ENCODE assay signal across 20 mouse cellular contexts in the genomic region with DNA sequence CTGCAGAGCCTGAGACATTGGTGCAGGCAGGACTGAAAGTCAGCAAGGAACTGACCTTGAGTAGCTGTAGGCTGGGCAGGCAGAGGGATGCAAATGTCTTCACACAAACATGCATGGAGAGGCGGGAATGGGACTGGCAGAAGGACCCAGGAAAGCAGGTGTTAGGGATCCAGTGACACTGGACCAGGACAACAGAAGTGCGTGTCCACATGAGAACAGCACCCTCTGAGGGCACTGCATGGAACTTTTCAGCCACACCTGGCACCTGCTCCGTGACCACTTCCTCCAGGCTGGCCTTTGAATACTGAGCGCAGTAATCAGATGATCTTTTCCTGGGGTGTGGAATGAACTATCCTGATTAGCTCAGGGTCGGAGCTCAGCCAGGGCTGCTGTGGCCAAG.
DNase-seq lines count a peak whose midpoint lies in the region; ATAC-seq and TF ChIP-seq lines count a peak whose summit lies in the region.
"Had no signal": no experiment of that assay in that cellular context is flagged by ENCODE, and none has a peak within 500 bp of the region (broad histone marks: within the 10 kb centered on the region; RNA-seq: fewer than 3 reads in every experiment).

No protein-coding gene starts in this region.

- TF ChIP-seq CTCF in forebrain, postnatal 0 days (IDR thresholded peaks at IDR 0.05; ENCODE audit: low read depth): 0 out of 2 replicates have a peak, but pooled peaks have one; percentile 10
- peak; percentile 43; the same call in 1 of the 2 replicates for TF ChIP-seq CTCF in kidney, adult 2 months (conservative IDR thresholded peaks at IDR 0.05; ENCODE audit: insufficient read depth, insufficient read length, low read depth, low read length)
- peak; percentile 33 for TF ChIP-seq CTCF in liver, postnatal 0 days (IDR thresholded peaks at IDR 0.05; ENCODE audit: low read depth)
- peak; percentile 51 for TF ChIP-seq CTCF in intestine, postnatal 0 days (IDR thresholded peaks at IDR 0.05; ENCODE audit: low read depth)
- no peak for TF ChIP-seq CTCF in thymus, adult 2 months (IDR thresholded peaks at IDR 0.05; ENCODE audit: borderline replicate concordance, control insufficient read depth, extremely low read depth, insufficient read depth, low read length, poor library complexity)

- ATAC-seq in forebrain, postnatal 0 days: no peak
- ATAC-seq in forebrain, embryonic 11.5 days (replicated peaks; ENCODE audit: low FRiP score): no peak
- no peak for ATAC-seq in liver, postnatal 0 days
- ATAC-seq in liver, embryonic 12.5 days: no peak
- ATAC-seq in intestine, postnatal 0 days: no peak
- ATAC-seq: forebrain, embryonic 13.5 days had no signal

- no peaks in the 10 kb centered on the region for H3K36me3 ChIP-seq in forebrain, postnatal 0 days (ENCODE audit: insufficient read depth)
- no peaks in the 10 kb centered on the region for H3K36me3 ChIP-seq in forebrain, embryonic 11.5 days (ENCODE audit: control insufficient read depth, insufficient read depth, low read length)
- H3K36me3 ChIP-seq in kidney, adult 2 months (ENCODE audit: control insufficient read depth, insufficient read depth, low read length): no peaks in the 10 kb centered on the region
- H3K36me3 ChIP-seq in liver, postnatal 0 days (replicated peaks; ENCODE audit: insufficient read depth, low read length): no peaks in the 10 kb centered on the region
- no peaks in the 10 kb centered on the region for H3K36me3 ChIP-seq in liver, embryonic 12.5 days
- no peaks in the 10 kb centered on the region for H3K36me3 ChIP-seq in intestine, postnatal 0 days (ENCODE audit: control insufficient read depth, insufficient read depth)
- no peaks in the 10 kb centered on the region for H3K36me3 ChIP-seq in thymus, adult 2 months (ENCODE audit: control insufficient read depth, insufficient read depth, low read length)
- H3K36me3 ChIP-seq: embryonic facial prominence, embryonic 12.5 days; heart, embryonic 13.5 days; hindbrain, embryonic 13.5 days had no signal

- no peak for TF ChIP-seq POLR2A in kidney, adult 2 months (IDR thresholded peaks at IDR 0.05; ENCODE audit: low read depth, low read length)
- TF ChIP-seq POLR2A in thymus, adult 2 months (IDR thresholded peaks at IDR 0.05; ENCODE audit: control insufficient read depth, extremely low read depth, insufficient read depth, low read length, poor library complexity): no peak

- no peak overlapping the region for H3K27ac ChIP-seq in forebrain, postnatal 0 days (ENCODE audit: low read depth, low read length)
- H3K27ac ChIP-seq in forebrain, embryonic 11.5 days (ENCODE audit: low read depth, low read length): no peak overlapping the region
- no peak overlapping the region for H3K27ac ChIP-seq in kidney, adult 2 months (ENCODE audit: insufficient read depth, low read depth, low read length)
- no peak overlapping the region for H3K27ac ChIP-seq in liver, postnatal 0 days (ENCODE audit: low read depth)
- no peak overlapping the region for H3K27ac ChIP-seq in liver, embryonic 12.5 days
- H3K27ac ChIP-seq in intestine, postnatal 0 days (ENCODE audit: low read depth, low read length): no peak overlapping the region
- H3K27ac ChIP-seq in thymus, adult 2 months (ENCODE audit: control insufficient read depth, insufficient read depth, low read length): no peak overlapping the region
- H3K27ac ChIP-seq: embryonic facial prominence, embryonic 12.5 days; forebrain, embryonic 13.5 days; gastrocnemius, adult 2 months; heart, embryonic 13.5 days; hindbrain, embryonic 13.5 days had no signal

- no peak overlapping the region for H3K9ac ChIP-seq in forebrain, postnatal 0 days
- no peak overlapping the region for H3K9ac ChIP-seq in forebrain, embryonic 11.5 days (ENCODE audit: low read length)
- H3K9ac ChIP-seq in liver, postnatal 0 days (replicated peaks): no peak overlapping the region
- H3K9ac ChIP-seq in liver, embryonic 12.5 days: no peak overlapping the region
- no peak overlapping the region for H3K9ac ChIP-seq in intestine, postnatal 0 days (ENCODE audit: low read depth, low read length)
- H3K9ac ChIP-seq: embryonic facial prominence, embryonic 12.5 days; forebrain, embryonic 13.5 days; heart, embryonic 13.5 days; hindbrain, embryonic 13.5 days had no signal

- H3K27me3 ChIP-seq in forebrain, postnatal 0 days (ENCODE audit: insufficient read depth, low read length): no peaks in the 10 kb centered on the region
- no peaks in the 10 kb centered on the region for H3K27me3 ChIP-seq in forebrain, embryonic 11.5 days (ENCODE audit: control insufficient read depth, insufficient read depth, low read length)
- no peaks in the 10 kb centered on the region for H3K27me3 ChIP-seq in kidney, adult 2 months (replicated peaks; ENCODE audit: control insufficient read depth, insufficient read depth, low read length)
- no peaks in the 10 kb centered on the region for H3K27me3 ChIP-seq in liver, postnatal 0 days (ENCODE audit: insufficient read depth, low read length)
- no peaks in the 10 kb centered on the region for H3K27me3 ChIP-seq in liver, embryonic 12.5 days (replicated peaks)
- H3K27me3 ChIP-seq in intestine, postnatal 0 days (replicated peaks; ENCODE audit: control insufficient read depth, insufficient read depth, low read length): no peaks in the 10 kb centered on the region
- no peaks in the 10 kb centered on the region for H3K27me3 ChIP-seq in thymus, adult 2 months (ENCODE audit: control insufficient read depth, insufficient read depth, low read length)
- H3K27me3 ChIP-seq: embryonic facial prominence, embryonic 12.5 days; heart, embryonic 13.5 days; hindbrain, embryonic 13.5 days had no signal

- 57% methylated on average over 5 of the region's 5 CpGs for WGBS in forebrain, postnatal 0 days
- 50% methylated on average over 5 of the region's 5 CpGs for WGBS in forebrain, embryonic 11.5 days
- 69% methylated on average over 5 of the region's 5 CpGs for WGBS in kidney, adult 2 months
- 48% methylated on average over 5 of the region's 5 CpGs for WGBS in liver, postnatal 0 days (ENCODE audit: insufficient replicate concordance)
- WGBS in liver, embryonic 12.5 days (ENCODE audit: insufficient replicate concordance): 45% methylated on average over 5 of the region's 5 CpGs
- 50% methylated on average over 5 of the region's 5 CpGs for WGBS in intestine, postnatal 0 days
- WGBS in thymus, adult 2 months: 61% methylated on average over 5 of the region's 5 CpGs

- H3K9me3 ChIP-seq in forebrain, postnatal 0 days (ENCODE audit: low read length): no peaks in the 10 kb centered on the region
- no peaks in the 10 kb centered on the region for H3K9me3 ChIP-seq in forebrain, embryonic 11.5 days (ENCODE audit: control insufficient read depth, low read length)
- H3K9me3 ChIP-seq in liver, postnatal 0 days (ENCODE audit: low read length): no peaks in the 10 kb centered on the region
- H3K9me3 ChIP-seq in liver, embryonic 12.5 days (replicated peaks): no peaks in the 10 kb centered on the region
- no peaks in the 10 kb centered on the region for H3K9me3 ChIP-seq in intestine, postnatal 0 days (ENCODE audit: control insufficient read depth)
- H3K9me3 ChIP-seq: embryonic facial prominence, embryonic 12.5 days; forebrain, embryonic 13.5 days; heart, embryonic 13.5 days; hindbrain, embryonic 13.5 days had no signal

- H3K4me3 ChIP-seq in forebrain, postnatal 0 days (ENCODE audit: low read depth, low read length): no peak overlapping the region
- no peak overlapping the region for H3K4me3 ChIP-seq in forebrain, embryonic 11.5 days (ENCODE audit: low read depth, low read length)
- no peak overlapping the region for H3K4me3 ChIP-seq in kidney, adult 2 months (ENCODE audit: insufficient read depth, low read depth, low read length)
- H3K4me3 ChIP-seq in liver, postnatal 0 days (ENCODE audit: low read depth, low read length): no peak overlapping the region
- no peak overlapping the region for H3K4me3 ChIP-seq in liver, embryonic 12.5 days
- no peak overlapping the region for H3K4me3 ChIP-seq in intestine, postnatal 0 days (ENCODE audit: low read depth, low read length)
- no peak overlapping the region for H3K4me3 ChIP-seq in thymus, adult 2 months (ENCODE audit: control insufficient read depth, insufficient read depth, low read length)
- H3K4me3 ChIP-seq: embryonic facial prominence, embryonic 12.5 days; forebrain, embryonic 13.5 days; gastrocnemius, adult 2 months; heart, embryonic 13.5 days; hindbrain, embryonic 13.5 days had no signal

- DNase-seq in forebrain, postnatal 0 days: no peak
- no peak for DNase-seq in forebrain, embryonic 11.5 days (ENCODE audit: low spot score)
- DNase-seq in kidney, adult 2 months: no peak
- no peak for DNase-seq in kidney, adult 9 months
- DNase-seq in liver, postnatal 0 days: no peak
- no peak for DNase-seq in thymus, adult 2 months
- DNase-seq: adrenal gland, postnatal 10 days; cerebellum, adult 11 months; cerebellum, adult 8-10 months; cerebellum, postnatal 14 days; embryo, embryonic 11 days; gastrocnemius, adult 2 months; gastrocnemius, postnatal 25 days; heart, postnatal 36 days had no signal

- TF ChIP-seq EP300 in liver, postnatal 0 days (IDR thresholded peaks at IDR 0.05; ENCODE audit: low read depth): no peak

- H3K4me1 ChIP-seq in forebrain, postnatal 0 days (ENCODE audit: insufficient read depth): no peaks in the 10 kb centered on the region; the same call in 1 of the 2 replicates
- H3K4me1 ChIP-seq in forebrain, embryonic 11.5 days (replicated peaks; ENCODE audit: control insufficient read depth, insufficient read depth, low read length): no peaks in the 10 kb centered on the region; the same call in 1 of the 2 replicates
- no peaks in the 10 kb centered on the region for H3K4me1 ChIP-seq in kidney, adult 2 months (ENCODE audit: control insufficient read depth, insufficient read depth, low read length)
- H3K4me1 ChIP-seq in liver, postnatal 0 days (ENCODE audit: insufficient read depth): no peaks in the 10 kb centered on the region
- no peaks in the 10 kb centered on the region for H3K4me1 ChIP-seq in liver, embryonic 12.5 days
- no peaks in the 10 kb centered on the region for H3K4me1 ChIP-seq in intestine, postnatal 0 days (replicated peaks; ENCODE audit: control insufficient read depth, insufficient read depth, low read length)
- H3K4me1 ChIP-seq in thymus, adult 2 months (replicated peaks; ENCODE audit: control insufficient read depth, insufficient read depth, low read length): no peaks in the 10 kb centered on the region

- no peak overlapping the region for H3K4me2 ChIP-seq in forebrain, postnatal 0 days (ENCODE audit: low read depth)
- H3K4me2 ChIP-seq in forebrain, embryonic 11.5 days (ENCODE audit: low read depth, low read length, severe bottlenecking): no peak overlapping the region
- no peak overlapping the region for H3K4me2 ChIP-seq in liver, postnatal 0 days (ENCODE audit: low read depth, low read length)
- H3K4me2 ChIP-seq in liver, embryonic 12.5 days: no peak overlapping the region
- H3K4me2 ChIP-seq in intestine, postnatal 0 days (replicated peaks; ENCODE audit: low read depth): no peak overlapping the region
- H3K4me2 ChIP-seq: embryonic facial prominence, embryonic 12.5 days; forebrain, embryonic 13.5 days; heart, embryonic 13.5 days; hindbrain, embryonic 13.5 days had no signal
